8 mouse cellular contexts compared by ENCODE assay signal in the genomic region with DNA sequence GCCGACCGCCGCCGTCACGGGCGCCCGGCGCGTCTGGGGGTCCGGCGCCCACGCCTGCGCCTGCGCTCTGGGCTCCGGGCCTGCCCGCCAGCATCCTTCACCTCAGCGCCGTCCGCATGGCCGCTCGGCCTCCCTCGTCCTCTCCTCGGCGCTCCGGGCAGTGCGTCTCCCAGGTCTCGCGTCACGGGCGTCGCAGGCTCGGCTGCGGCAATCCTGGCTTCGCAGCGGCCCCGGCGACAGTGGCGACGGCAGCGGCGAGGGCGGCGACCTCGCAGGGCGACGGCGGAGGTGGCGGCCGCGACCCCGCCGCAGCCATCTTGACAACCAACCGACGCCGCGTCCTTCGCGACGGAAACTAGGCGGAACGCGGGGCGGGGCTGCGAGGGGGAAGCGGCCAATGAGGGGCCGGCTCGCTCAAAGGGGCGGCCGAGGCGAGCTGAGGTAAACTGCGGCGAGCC. TPM values are rescaled to one million over a fixed set of nuclear protein-coding genes. Genes with fewer than 3 reads are reported as not detected.
DNase-seq lines count a peak whose midpoint lies in the region; ATAC-seq lines count a peak whose summit lies in the region.

A gene (minus strand): TSS at position 178 of the 458 bp plus-strand sequence.

- peak within 1 kb of the TSS; percentile 63 for H3K4me3 ChIP-seq in hindbrain, embryonic 15.5 days

- H3K36me3 ChIP-seq in hindbrain, embryonic 15.5 days, result no peaks in the 10 kb centered on the region

- H3K9me3 ChIP-seq in hindbrain, embryonic 15.5 days, result no peaks in the 10 kb centered on the region

- ATAC-seq in hindbrain, embryonic 15.5 days (ENCODE audit: low FRiP score, low read depth), result peak; percentile 99

- peak within 1 kb of the TSS; percentile 64 for H3K27ac ChIP-seq in hindbrain, embryonic 15.5 days (replicated peaks)

- H3K4me1 ChIP-seq in hindbrain, embryonic 15.5 days (replicated peaks), result peaks cover 15% of the 10 kb centered on the region

- H3K9ac ChIP-seq in hindbrain, embryonic 15.5 days, result peak within 1 kb of the TSS; percentile 53

- H3K4me2 ChIP-seq in hindbrain, embryonic 15.5 days, result peak within 1 kb of the TSS; percentile 73

- 0 out of 2 replicates have a peak, but pooled peaks cover 7% of the 10 kb centered on the region for H3K27me3 ChIP-seq in hindbrain, embryonic 15.5 days

- DNase-seq in WW6 (ENCODE audit: low read depth, low spot score), result peak; percentile 71
- peak; percentile 88 for DNase-seq in cerebellum, postnatal 14 days
- DNase-seq in gastrocnemius, adult 18-20 months (ENCODE audit: low spot score), result peak; percentile 68
- DNase-seq in layer of hippocampus, postnatal 25 days (ENCODE audit: extremely low spot score in 1 of 2, low spot score in 1 of 2), result peak; percentile 65 to 66
- peak; percentile 89 for DNase-seq in lung, postnatal 10 days
- peak; percentile 85 for DNase-seq in ovary, postnatal 36 days (ENCODE audit: low spot score)
- DNase-seq in thymus, postnatal 14 days, result peak; percentile 71

- under 1% methylated on average over 63 of the region's 72 CpGs for WGBS in hindbrain, embryonic 15.5 days

RNA-seq across cellular contexts. Expression of the gene that starts here (rescaled TPM):
- 1 to 10 TPM in 1 of 2 experiments, under 1 TPM in 1; 0.71 to 1.1 TPM for total RNA-seq in gastrocnemius, adult 18-20 months (2021)
- 3.1 and 4.0 TPM in 2 replicates for polyA plus RNA-seq in hindbrain, embryonic 15.5 days (2015; fragmentation: Nextera tagmentation; extraction: Ambion mirVana)
- 10 to 100 TPM; 14.4 to 17.0 TPM for total RNA-seq in layer of hippocampus, postnatal 25 days (2021)

Comparison
In these comparisons a context has a peak if more than half of its experiments do, and no peak if none do; other contexts are left out.
1. Peak in every context shown above with its lines: DNase-seq, ATAC-seq, H3K4me3 ChIP-seq and H3K27ac ChIP-seq.
2. RNA of the gene that starts here (total RNA-seq): 14.4 to 17.0 TPM in layer of hippocampus, postnatal 25 days; 0.71 to 1.1 TPM in gastrocnemius, adult 18-20 months; every median in the first group is over 4 times any median in the second.